Mouse (Mus musculus): ENCODE results near the gene Atg14.

DNA sequence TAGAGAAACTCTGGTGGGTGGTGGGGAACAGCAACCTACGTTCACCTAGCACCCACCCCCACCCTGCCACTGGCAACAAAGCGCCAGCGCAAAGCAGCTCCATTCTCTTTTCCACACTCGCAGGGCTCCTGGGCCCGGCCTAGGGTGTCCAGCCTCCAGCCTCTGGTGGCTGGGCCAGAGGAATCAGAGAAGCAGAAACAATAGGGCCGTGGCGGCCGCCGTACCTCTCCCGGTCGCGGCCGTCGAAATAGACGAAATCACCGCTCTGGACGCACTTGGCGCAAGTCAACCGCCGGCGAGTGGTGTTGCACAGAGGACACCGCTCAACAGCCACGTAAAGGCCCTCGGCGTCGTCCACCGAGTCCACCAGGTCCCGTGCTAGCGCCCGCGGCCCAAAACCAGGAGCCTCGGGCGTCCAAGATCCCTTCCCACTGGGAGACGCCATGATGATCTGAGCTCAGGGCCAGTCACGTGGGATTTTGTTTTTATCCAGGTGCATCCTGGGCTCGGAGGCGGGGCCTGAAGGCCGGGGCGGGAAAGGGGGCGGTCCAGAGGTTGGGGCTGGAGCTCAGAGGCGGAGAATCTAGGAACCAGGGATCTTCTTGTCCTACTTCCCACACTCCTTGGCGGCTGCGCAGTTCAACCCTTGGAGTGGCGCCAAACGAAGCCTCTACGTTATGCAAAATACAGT is 2.3 kb downstream of the Atg14 start:
- no peak for TF ChIP-seq CTCF (IDR thresholded peaks at IDR 0.05; ENCODE audit: low read depth)
- TF ChIP-seq EP300 (IDR thresholded peaks at IDR 0.05; ENCODE audit: low read depth), result peak; percentile 61; the same call in 1 of the 2 replicates
